Mouse (Mus musculus): ENCODE measurements around the gene Usp2.

The Usp2 gene

GRCm38 (mm10) chr9:44119948-44120465 is 53.2 kb downstream of the Usp2 start:
- DNase-seq (ENCODE audit: low spot score in 2 of 2), result no peak

GRCm38 (mm10) chr9:44124317-44124716 is 57.5 kb downstream of the Usp2 start:
- DNase-seq (ENCODE audit: low spot score in 2 of 2), result peak in 1 of 2 experiments; percentile 37

- no peak for DNase-seq (ENCODE audit: low spot score in 2 of 2)
Measured at GRCm38 (mm10) chr9:44125026-44125425, 58.2 kb downstream of the Usp2 start.

GRCm38 (mm10) chr9:44125546-44126428 is 59.0 kb downstream of the Usp2 start:
- peak; percentile 73 to 86 for DNase-seq (ENCODE audit: low spot score in 2 of 2)

GRCm38 (mm10) chr9:44126746-44127145 is 59.9 kb downstream of the Usp2 start:
- DNase-seq (ENCODE audit: low spot score in 2 of 2), result no peak

- no peak for DNase-seq (ENCODE audit: low spot score in 2 of 2)
Measured at GRCm38 (mm10) chr9:44127351-44127801, 60.6 kb downstream of the Usp2 start.

- DNase-seq (ENCODE audit: low spot score in 2 of 2), result no peak
Measured at GRCm38 (mm10) chr9:44129633-44130032, 62.8 kb downstream of the Usp2 start.

GRCm38 (mm10) chr9:44130034-44130433 is 63.2 kb downstream of the Usp2 start:
- peak; percentile 70 to 72 for DNase-seq (ENCODE audit: low spot score in 2 of 2)

- DNase-seq (ENCODE audit: low spot score in 2 of 2), result peak in 1 of 2 experiments; percentile 34
Measured at GRCm38 (mm10) chr9:44130581-44131275, 63.9 kb downstream of the Usp2 start.

- no peak for DNase-seq (ENCODE audit: low spot score in 2 of 2)
Measured at GRCm38 (mm10) chr9:44131276-44131590, 64.4 kb downstream of the Usp2 start.

GRCm38 (mm10) chr9:44132200-44132599 is 65.4 kb downstream of the Usp2 start:
- DNase-seq (ENCODE audit: low spot score in 2 of 2), result no peak

GRCm38 (mm10) chr9:44133287-44133686 is 66.5 kb downstream of the Usp2 start:
- DNase-seq (ENCODE audit: low spot score in 2 of 2), result no peak

GRCm38 (mm10) chr9:44134101-44134850 is 67.5 kb downstream of the Usp2 start, which contains the start of gene Mcam:
TSS of gene Mcam (plus strand) at chr9:44134469.
- DNase-seq (ENCODE audit: low spot score in 2 of 2), result peak in 1 of 2 experiments; percentile 50

- DNase-seq (ENCODE audit: low spot score in 2 of 2), result peak; percentile 45 to 55
Measured at GRCm38 (mm10) chr9:44134851-44135730, 68.3 kb downstream of the Usp2 start.

- DNase-seq (ENCODE audit: low spot score in 2 of 2), result no peak
Measured at GRCm38 (mm10) chr9:44135731-44136411, 69.0 kb downstream of the Usp2 start.

- DNase-seq (ENCODE audit: low spot score in 2 of 2), result no peak
Measured at GRCm38 (mm10) chr9:44137846-44138245, 71.0 kb downstream of the Usp2 start.

- no peak for DNase-seq (ENCODE audit: low spot score in 2 of 2)
Measured at GRCm38 (mm10) chr9:44141951-44142350, 75.1 kb downstream of the Usp2 start.

GRCm38 (mm10) chr9:44143421-44143820 is 76.6 kb downstream of the Usp2 start:
- DNase-seq (ENCODE audit: low spot score in 2 of 2), result no peak

GRCm38 (mm10) chr9:44144023-44144717 is 77.3 kb downstream of the Usp2 start:
- DNase-seq (ENCODE audit: low spot score in 2 of 2), result no peak

GRCm38 (mm10) chr9:44144718-44145060 is 77.9 kb downstream of the Usp2 start:
- DNase-seq (ENCODE audit: low spot score in 2 of 2), result no peak
